Mouse (Mus musculus) central nervous system, embryonic 14 days (tissue): ENCODE results near the gene Pxdc1. TPM values are rescaled to one million over a fixed set of nuclear protein-coding genes. Genes with fewer than 3 reads are reported as not detected.

Source experiments
- polyA plus RNA-seq: library from polyadenylated mRNA; depleted of rRNA; stranded (reverse); fragments of >200 nt; gene quantifications from 2 replicates; pipeline ENCODE4 v1.2.3, GENCODE M21; 2012; rRNA removed

The Pxdc1 gene
- polyA plus RNA-seq: 7.2 and 11.7 TPM in 2 replicates

GRCm38 (mm10) chr13:34653391-34653790, at the start of gene Pxdc1:
TSS of gene Pxdc1 (minus strand) at chr13:34653486.

Other genes with a start within 250 kb of the Pxdc1 start
- 0.04 TPM in 1 of 2 replicates, not detected in the other for gene Fam50b, start 81.4 kb upstream of the Pxdc1 start, polyA plus RNA-seq
- gene Prpf4b, start 221.8 kb upstream of the Pxdc1 start, polyA plus RNA-seq: 144 and 151 TPM in 2 replicates